Mouse (Mus musculus) liver, adult 2 months (tissue): Measurements from ENCODE around the gene Mgarp. TPM values are rescaled to one million over a fixed set of nuclear protein-coding genes. Genes with fewer than 3 reads are reported as not detected.

Experiments used
- DNase-seq: peaks from one replicate; pipeline ENCODE4 v3.0.0-alpha.2; 2011; ENCODE audit warnings: low read depth, low spot score; ENCODE audit errors: extremely low read depth
- H3K27ac ChIP-seq: fragments of 200-500 bp; replicated peaks from 2 replicates; pipeline ENCODE4 v1.5.1; 2012; ENCODE audit warnings: low read depth, mild to moderate bottlenecking, control low read depth, inconsistent platforms, low read length; ENCODE audit not compliant: insufficient read depth
- H3K27me3 ChIP-seq: fragments of 200-500 bp; 2 replicates; pipeline ENCODE4 v1.6.1; 2012; ENCODE audit warnings: mild to moderate bottlenecking, moderate library complexity, low read length, inconsistent platforms; ENCODE audit not compliant: control insufficient read depth, insufficient read depth
- H3K36me3 ChIP-seq: fragments of 200-500 bp; 2 replicates; pipeline ENCODE4 v1.6.1; 2012; ENCODE audit warnings: low read length, inconsistent platforms; ENCODE audit not compliant: control insufficient read depth, insufficient read depth
- H3K4me1 ChIP-seq: fragments of 200-500 bp; 2 replicates; pipeline ENCODE4 v1.6.1; 2011; ENCODE audit warnings: low read length; ENCODE audit not compliant: control insufficient read depth, insufficient read depth
- H3K4me3 ChIP-seq: fragments of 200-500 bp; 2 replicates; pipeline ENCODE4 v1.5.1; 2011; ENCODE audit warnings: low read depth, mild to moderate bottlenecking, control low read depth, low read length, moderate library complexity; ENCODE audit not compliant: insufficient read depth
- H3K79me2 ChIP-seq: fragments of 200-500 bp; 2 replicates; pipeline ENCODE4 v1.6.1; 2012; ENCODE audit warnings: inconsistent platforms, mild to moderate bottlenecking, low read length, moderate library complexity; ENCODE audit not compliant: control insufficient read depth, insufficient read depth
- H3K9ac ChIP-seq: fragments of 200-500 bp; 2 replicates; pipeline ENCODE4 v1.6.1; 2012; ENCODE audit warnings: low read depth, mild to moderate bottlenecking, control low read depth, inconsistent platforms, low read length
- CTCF ChIP-seq: fragments of 200-500 bp; IDR thresholded peaks from 2 replicates; pipeline ENCODE4 v1.5.1; 2011; ENCODE audit warnings: low read depth, low read length, control low read depth
- POLR2A ChIP-seq: fragments of 200-500 bp; IDR thresholded peaks from 2 replicates; pipeline ENCODE4 v1.6.1; 2011; ENCODE audit warnings: low read length, control low read depth; ENCODE audit not compliant: insufficient read depth; ENCODE audit errors: extremely low read depth
- WGBS: fragments of 180-500 bp; shearing (Covaris S2); methylation state at CpG from one replicate; pipeline ENCODE4 v1.1.7; 2018; 5-methylcytosine and 5-hydroxymethylcytosine counted together
- polyA plus RNA-seq: library from polyadenylated mRNA; depleted of rRNA; stranded (reverse); fragments of >200 nt; gene quantifications from 2 replicates; pipeline ENCODE4 v1.2.3, GENCODE M21; 2012
- total RNA-seq: library from RNA; depleted of rRNA; stranded (reverse); fragments of >200 nt; gene quantifications from 2 replicates; pipeline ENCODE4 v1.2.3, GENCODE M21; 2014

The Mgarp gene
- total and polyA plus RNA-seq, 2 experiments = not detected

DNA sequence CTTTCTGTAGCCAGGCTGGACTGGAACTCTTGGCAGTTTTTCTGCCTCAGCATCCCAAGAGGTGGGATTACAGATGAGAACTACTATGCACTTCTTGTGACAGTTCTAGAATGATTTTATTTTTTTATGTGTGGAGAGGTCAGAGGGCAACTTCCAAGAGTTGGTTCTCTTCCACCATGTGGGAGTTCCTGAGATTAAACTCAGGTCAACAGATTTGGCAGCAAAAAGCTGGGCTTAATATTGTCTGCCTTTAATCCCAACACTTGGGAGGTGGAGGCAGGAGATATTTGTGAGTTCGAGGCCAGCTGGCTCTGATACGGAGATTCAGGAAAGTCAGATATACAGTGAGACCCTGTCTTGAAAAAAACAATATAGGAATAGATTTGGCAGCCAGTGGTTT lies 21.4 kb upstream of the Mgarp start:
- Histone ChIP-seq H3K36me3 (no peaks in the 10 kb centered on the region), H3K79me2 (peaks cover 19% of the 10 kb centered on the region), H3K27ac (no peak overlapping the region), H3K27me3 (no peaks in the 10 kb centered on the region), H3K9ac (no peak overlapping the region), H3K4me1 (peaks cover 14% of the 10 kb centered on the region), H3K4me3 (no peak overlapping the region)
- 14% methylated on average over 2 of the region's 2 CpGs for WGBS
- peak; percentile 70 for DNase-seq
- TF ChIP-seq POLR2A (no peak), CTCF (no peak)

DNA sequence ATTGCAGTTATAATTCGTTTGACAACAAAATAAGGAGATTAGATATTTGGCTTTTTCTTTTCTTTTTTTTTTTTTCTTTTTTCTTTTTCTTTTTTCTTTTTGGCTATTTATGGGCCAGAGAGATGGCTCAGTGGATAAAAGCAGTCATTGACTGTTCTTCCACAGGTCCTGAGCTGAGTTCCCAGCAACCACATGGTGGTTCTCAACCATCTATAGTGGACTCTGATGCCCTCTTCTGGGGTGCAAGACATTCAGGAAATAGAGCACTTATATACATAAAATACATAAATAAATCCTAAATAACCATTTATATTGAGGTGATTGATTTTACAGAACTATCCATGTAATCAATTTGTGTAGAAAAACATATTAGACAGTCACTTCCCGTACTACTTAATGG lies 20.9 kb upstream of the Mgarp start:
- H3K27me3 ChIP-seq = no peaks in the 10 kb centered on the region
- no peak overlapping the region for H3K27ac ChIP-seq
- DNase-seq = no peak
- H3K4me1 ChIP-seq = peaks cover 14% of the 10 kb centered on the region
- no peak overlapping the region for H3K9ac ChIP-seq
- TF ChIP-seq CTCF = no peak
- no peak for TF ChIP-seq POLR2A
- no peaks in the 10 kb centered on the region for H3K36me3 ChIP-seq
- peaks cover 15% of the 10 kb centered on the region for H3K79me2 ChIP-seq
- WGBS = 39% methylated on average over 2 of the region's 2 CpGs
- H3K4me3 ChIP-seq = no peak overlapping the region; the same call in 1 of the 2 replicates

DNA sequence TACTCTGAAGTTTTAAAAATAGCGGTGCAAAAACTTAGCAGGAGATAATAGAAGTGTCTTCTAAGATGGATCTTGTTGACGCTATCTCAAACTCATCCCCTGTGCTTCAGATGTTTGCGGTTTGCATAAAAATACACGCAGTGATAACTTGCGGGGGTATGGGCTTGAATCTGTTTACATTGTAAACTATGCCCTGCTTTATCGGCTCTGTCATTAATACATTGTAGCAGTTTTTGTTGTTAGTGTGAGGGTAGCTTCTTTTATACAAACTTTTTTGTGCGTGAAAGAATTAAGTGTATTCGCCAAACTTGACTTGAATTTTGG lies 20.6 kb upstream of the Mgarp start:
- no peak for DNase-seq
- 6% methylated on average over 8 of the region's 8 CpGs for WGBS

DNA sequence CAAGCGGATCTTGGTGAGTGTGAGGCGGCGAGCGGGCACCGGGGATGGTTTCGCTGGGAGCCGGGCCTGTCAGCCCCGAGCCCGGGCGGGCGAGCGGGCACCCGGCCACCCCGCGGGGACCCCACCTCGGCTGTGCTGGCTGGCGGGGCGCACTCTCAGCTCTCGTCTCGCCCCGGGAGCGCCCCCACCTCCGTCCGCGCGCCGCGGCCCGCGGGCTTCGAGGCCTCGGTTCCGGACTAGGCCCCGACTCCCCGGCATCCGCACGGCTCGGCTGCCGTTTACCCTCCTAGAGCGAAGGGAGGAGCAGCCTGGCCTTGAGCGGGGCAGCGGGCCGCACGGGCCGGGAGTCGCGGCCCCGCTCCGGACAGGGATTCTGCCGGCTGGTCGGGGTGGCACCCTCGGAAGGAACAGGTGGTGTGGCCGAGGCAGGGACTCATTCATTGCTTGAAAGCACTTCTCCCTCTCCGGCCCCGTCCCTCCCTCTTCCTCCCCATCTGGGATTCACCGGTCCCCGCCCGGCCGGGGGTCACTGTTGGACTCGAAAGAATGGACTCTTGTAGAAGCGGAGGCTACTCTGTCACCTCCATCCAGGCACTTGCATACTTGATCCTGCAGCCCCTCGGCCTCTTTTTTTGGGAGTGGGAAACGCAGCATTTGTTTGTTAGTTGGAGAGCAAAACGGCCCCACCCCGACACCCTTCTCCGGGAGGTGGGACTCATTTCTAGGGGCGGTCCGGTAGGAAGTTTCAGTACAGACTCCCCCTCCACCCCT lies 20.0 kb upstream of the Mgarp start:
- peaks cover 10% of the 10 kb centered on the region; the same call in 1 of the 2 replicates for H3K79me2 ChIP-seq
- no peaks in the 10 kb centered on the region for H3K27me3 ChIP-seq
- peak; percentile 31 for DNase-seq

More for the DNA sequence above, 20.6 kb upstream of the Mgarp start:
- Histone ChIP-seq H3K27me3 (no peaks in the 10 kb centered on the region), H3K9ac (peak overlapping the region; percentile 91), H3K4me1 (peaks cover 14% of the 10 kb centered on the region), H3K36me3 (no peaks in the 10 kb centered on the region), H3K4me3 (peak overlapping the region; percentile 98), H3K27ac (peak overlapping the region; percentile 73; the same call in 1 of the 2 replicates), H3K79me2 (peaks cover 13% of the 10 kb centered on the region)
- TF ChIP-seq POLR2A (no peak), CTCF (no peak)

DNA sequence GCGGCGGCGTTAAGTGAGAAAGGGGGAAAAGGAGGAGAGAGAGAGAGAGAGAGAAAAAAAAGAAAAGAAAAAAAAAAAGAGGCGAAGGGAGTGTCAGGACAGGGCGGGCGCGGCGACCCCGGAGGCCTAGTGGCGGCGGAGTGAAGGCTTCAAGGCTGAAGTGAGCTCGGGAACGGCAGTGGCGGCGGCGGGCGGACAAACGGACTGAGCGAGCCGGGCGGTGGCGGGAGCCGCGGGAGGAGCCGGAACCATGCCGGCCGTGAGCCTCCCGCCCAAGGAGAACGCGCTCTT lies 19.5 kb upstream of the Mgarp start:
- Histone ChIP-seq H3K27ac (peak overlapping the region; percentile 73), H3K4me1 (peaks cover 13% of the 10 kb centered on the region; the same call in 1 of the 2 replicates), H3K27me3 (no peaks in the 10 kb centered on the region), H3K79me2 (peaks cover 7% of the 10 kb centered on the region; the same call in 1 of the 2 replicates), H3K9ac (peak overlapping the region; percentile 91), H3K36me3 (no peaks in the 10 kb centered on the region), H3K4me3 (peak overlapping the region; percentile 98)
- WGBS = under 1% methylated on average over 28 of the region's 30 CpGs
- TF ChIP-seq CTCF (no peak), POLR2A (no peak)
- peak; percentile 20 for DNase-seq

More for the DNA sequence above, 20.0 kb upstream of the Mgarp start:
- TF ChIP-seq POLR2A = no peak
- no peak for TF ChIP-seq CTCF
- peak overlapping the region; percentile 98 for H3K4me3 ChIP-seq
- WGBS = under 1% methylated on average over 67 of the region's 68 CpGs
- H3K36me3 ChIP-seq = no peaks in the 10 kb centered on the region
- H3K4me1 ChIP-seq = peaks cover 13% of the 10 kb centered on the region; the same call in 1 of the 2 replicates
- peak overlapping the region; percentile 73 for H3K27ac ChIP-seq
- peak overlapping the region; percentile 91 for H3K9ac ChIP-seq
